Mouse (Mus musculus): ENCODE measurements around the gene Il20rb. TPM values are rescaled to one million over a fixed set of nuclear protein-coding genes. Genes with fewer than 3 reads are reported as not detected.

Gene Il20rb
- total and polyA plus RNA-seq, 3 experiments = 0.50 to 1.9 TPM; not detected in 1

DNA sequence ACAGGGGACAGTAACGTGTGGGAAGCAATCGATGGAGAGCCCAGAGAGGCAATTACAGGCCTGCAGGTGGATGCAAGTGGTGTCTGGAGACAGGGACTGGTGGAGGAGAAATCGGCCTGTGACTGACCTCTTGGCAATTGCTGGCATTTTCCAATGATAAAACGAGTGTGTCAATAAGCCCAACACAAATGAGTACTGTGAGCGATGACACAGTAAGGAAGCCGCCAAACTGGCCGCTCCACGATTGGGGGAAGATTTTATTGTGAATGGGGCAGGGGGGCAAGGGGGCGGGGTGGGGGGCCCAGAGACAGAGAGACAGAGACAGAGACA is 32.0 kb downstream of the Il20rb start:
- H3K36me3 ChIP-seq (ENCODE audit: control insufficient read depth in 1 of 2, insufficient read depth in 2 of 2, low read length in 2 of 2) = no peaks in the 10 kb centered on the region
- no peaks in the 10 kb centered on the region for H3K9me3 ChIP-seq (replicated peaks; ENCODE audit: insufficient read depth, low read length)
- TF ChIP-seq POLR2AphosphoS2 (IDR thresholded peaks at IDR 0.05; ENCODE audit: low read length) (no peak), MXI1 (IDR thresholded peaks at IDR 0.05; ENCODE audit: low read depth, low read length) (peak; percentile 1; the same call in 1 of the 2 replicates)
- no peak overlapping the region for H3K27ac ChIP-seq (ENCODE audit: control insufficient read depth, low read depth, low read length)
- peak overlapping the region; percentile 67 to 88 for H3K4me3 ChIP-seq (ENCODE audit: control insufficient read depth in 1 of 2, insufficient read depth in 1 of 2, low read depth in 2 of 2, low read length in 2 of 2)
- peaks cover 0 to 5% of the 10 kb centered on the region in 2 experiments; a peak in 1 of 4 replicates for H3K4me1 ChIP-seq (ENCODE audit: control insufficient read depth in 1 of 2, insufficient read depth in 2 of 2, low read length in 2 of 2)
- H3K79me2 ChIP-seq (ENCODE audit: control insufficient read depth, insufficient read depth, low read length, poor library complexity) = no peaks in the 10 kb centered on the region
- no peaks in the 10 kb centered on the region for H3K27me3 ChIP-seq (ENCODE audit: control insufficient read depth in 1 of 2, insufficient read depth in 2 of 2, low read length in 2 of 2)
- peak overlapping the region; percentile 80 for H3K9ac ChIP-seq (ENCODE audit: control insufficient read depth, low read depth, low read length, poor library complexity, severe bottlenecking)
- no peak for DNase-seq (ENCODE audit: low read depth, low spot score)

DNA sequence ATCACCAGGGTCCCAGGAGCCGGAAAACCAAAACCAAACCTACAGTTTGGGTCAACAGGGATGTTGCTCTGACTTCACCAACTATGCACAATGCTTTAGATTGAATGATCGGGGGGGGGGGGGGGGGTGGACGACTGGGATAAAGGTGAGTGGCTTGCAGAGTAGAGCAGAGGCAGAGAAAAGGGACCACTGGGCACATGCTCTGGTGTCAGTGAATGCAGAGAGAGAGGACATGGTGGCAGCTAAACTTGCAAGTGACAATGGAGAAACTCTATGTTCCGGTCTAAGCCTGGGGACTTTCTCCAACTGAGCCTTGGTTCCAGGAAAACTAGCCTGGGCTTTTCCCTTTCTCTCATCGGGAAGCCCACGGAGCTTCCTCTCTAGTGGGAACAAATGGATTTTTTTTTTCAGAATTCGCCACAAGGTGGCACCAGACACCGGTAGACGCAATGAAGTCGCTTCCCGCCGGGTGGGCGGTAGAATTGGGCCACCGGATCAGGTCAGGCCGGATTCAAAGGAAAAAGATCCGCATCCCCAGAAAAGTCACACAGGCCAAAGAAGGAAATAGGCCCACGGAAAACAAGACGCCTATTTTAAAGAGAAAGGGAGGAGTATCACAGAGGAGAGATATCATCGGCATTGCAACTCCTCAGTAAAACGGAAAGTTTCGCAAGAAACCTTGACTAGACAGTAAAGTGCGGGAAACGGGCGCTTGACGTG is 32.5 kb downstream of the Il20rb start:
- Histone ChIP-seq H3K27me3 (ENCODE audit: control insufficient read depth in 1 of 2, insufficient read depth in 2 of 2, low read length in 2 of 2) (no peaks in the 10 kb centered on the region), H3K4me3 (ENCODE audit: control insufficient read depth in 1 of 2, insufficient read depth in 1 of 2, low read depth in 2 of 2, low read length in 2 of 2) (peak overlapping the region; percentile 67 to 88), H3K36me3 (ENCODE audit: control insufficient read depth in 1 of 2, insufficient read depth in 2 of 2, low read length in 2 of 2) (no peaks in the 10 kb centered on the region), H3K9ac (ENCODE audit: control insufficient read depth, low read depth, low read length, poor library complexity, severe bottlenecking) (peak overlapping the region; percentile 80), H3K4me1 (ENCODE audit: control insufficient read depth in 1 of 2, insufficient read depth in 2 of 2, low read length in 2 of 2) (peaks cover 0 to 5% of the 10 kb centered on the region in 2 experiments; a peak in 1 of 4 replicates), H3K79me2 (ENCODE audit: control insufficient read depth, insufficient read depth, low read length, poor library complexity) (no peaks in the 10 kb centered on the region), H3K27ac (ENCODE audit: control insufficient read depth, low read depth, low read length) (no peak overlapping the region), H3K9me3 (replicated peaks; ENCODE audit: insufficient read depth, low read length) (no peaks in the 10 kb centered on the region)
- peak; percentile 87 for DNase-seq (ENCODE audit: low read depth, low spot score)
- TF ChIP-seq ZC3H11A (IDR thresholded peaks at IDR 0.05; ENCODE audit: low read depth, low read length) (peak; percentile 76), SMC3 (IDR thresholded peaks at IDR 0.05; ENCODE audit: low read depth, low read length) (peak; percentile 80), MXI1 (IDR thresholded peaks at IDR 0.05; ENCODE audit: low read depth, low read length) (peak; percentile 76; the same call in 1 of the 2 replicates), RAD21 (IDR thresholded peaks at IDR 0.05; ENCODE audit: low read depth, low read length) (peak; percentile 94), UBTF (IDR thresholded peaks at IDR 0.05; ENCODE audit: borderline replicate concordance, insufficient read depth, low read depth, low read length) (no peak), ELF1 (IDR thresholded peaks at IDR 0.05; ENCODE audit: low read depth, low read length) (no peak), MYC (IDR thresholded peaks at IDR 0.05; ENCODE audit: low read depth, low read length) (peak; percentile 17; the same call in 1 of the 2 replicates), CHD1 (IDR thresholded peaks at IDR 0.05; ENCODE audit: low read depth, low read length) (no peak), KAT2A (conservative IDR thresholded peaks at IDR 0.05; ENCODE audit: low read depth, low read length) (no peak), CTCF (IDR thresholded peaks at IDR 0.05 in 2 of 3, conservative IDR thresholded peaks at IDR 0.05 in 1 of 3; ENCODE audit: control insufficient read depth in 1 of 3, insufficient read depth in 1 of 3, low read depth in 2 of 3, low read length in 3 of 3, poor library complexity in 1 of 3, severe bottlenecking in 1 of 3) (peak; percentile 58 to 84 (median 79)), GATA1 (IDR thresholded peaks at IDR 0.05; ENCODE audit: low read depth, low read length) (0 out of 2 replicates have a peak, but pooled peaks have one; percentile 14), NRF1 (IDR thresholded peaks at IDR 0.05; ENCODE audit: insufficient read depth, low read depth, low read length, poor library complexity, severe bottlenecking) (no peak)

DNA sequence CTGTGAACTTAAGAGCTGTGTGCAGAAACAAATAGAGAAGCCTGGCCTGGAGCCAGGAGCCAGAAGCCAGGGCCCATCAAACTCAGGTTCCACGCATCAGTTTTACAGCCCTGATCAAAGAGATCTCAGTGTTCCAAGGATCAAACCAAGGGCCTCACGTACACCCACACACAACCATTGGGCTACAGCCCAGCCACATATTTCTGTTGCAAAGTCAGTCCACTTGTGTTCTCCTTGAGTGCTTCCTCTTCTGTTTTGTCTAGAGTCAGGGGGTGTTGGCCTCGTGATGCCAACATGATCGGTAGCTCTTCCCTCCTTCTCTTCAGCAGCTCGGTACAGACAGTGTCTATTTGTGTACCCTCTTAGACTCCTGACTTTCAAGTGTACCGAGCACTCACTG is 34.2 kb downstream of the Il20rb start:
- no peaks in the 10 kb centered on the region for H3K36me3 ChIP-seq (ENCODE audit: control insufficient read depth in 1 of 2, insufficient read depth in 2 of 2, low read length in 2 of 2)
- H3K9ac ChIP-seq (ENCODE audit: control insufficient read depth, low read depth, low read length, poor library complexity, severe bottlenecking) = no peak overlapping the region
- no peaks in the 10 kb centered on the region for H3K79me2 ChIP-seq (ENCODE audit: control insufficient read depth, insufficient read depth, low read length, poor library complexity)
- DNase-seq (ENCODE audit: low read depth, low spot score) = peak; percentile 47
- H3K4me3 ChIP-seq (ENCODE audit: control insufficient read depth in 1 of 2, insufficient read depth in 1 of 2, low read depth in 2 of 2, low read length in 2 of 2) = peak overlapping the region in 1 of 2 experiments; percentile 21; a peak in 1 of 4 replicates
- no peak overlapping the region for H3K27ac ChIP-seq (ENCODE audit: control insufficient read depth, low read depth, low read length)
- H3K4me1 ChIP-seq (ENCODE audit: control insufficient read depth in 1 of 2, insufficient read depth in 2 of 2, low read length in 2 of 2) = peaks cover 0 to 5% of the 10 kb centered on the region in 2 experiments; a peak in 1 of 4 replicates
- H3K9me3 ChIP-seq (replicated peaks; ENCODE audit: insufficient read depth, low read length) = no peaks in the 10 kb centered on the region
- no peaks in the 10 kb centered on the region for H3K27me3 ChIP-seq (ENCODE audit: control insufficient read depth in 1 of 2, insufficient read depth in 2 of 2, low read length in 2 of 2)
- TF ChIP-seq SMC3 (IDR thresholded peaks at IDR 0.05; ENCODE audit: low read depth, low read length) (no peak), TCF12 (IDR thresholded peaks at IDR 0.05; ENCODE audit: low read depth, low read length) (no peak), NRF1 (IDR thresholded peaks at IDR 0.05; ENCODE audit: insufficient read depth, low read depth, low read length, poor library complexity, severe bottlenecking) (no peak), ETS1 (IDR thresholded peaks at IDR 0.05; ENCODE audit: low read depth, low read length) (no peak), NELFE (IDR thresholded peaks at IDR 0.05; ENCODE audit: low read depth, low read length) (no peak), EP300 (IDR thresholded peaks at IDR 0.05; ENCODE audit: low read depth in 1 of 2, low read length in 2 of 2) (no peak), RCOR1 (IDR thresholded peaks at IDR 0.05; ENCODE audit: low read depth, low read length) (no peak), TBP (IDR thresholded peaks at IDR 0.05; ENCODE audit: low read depth, low read length) (no peak), ZMIZ1 (IDR thresholded peaks at IDR 0.05; ENCODE audit: low read depth, low read length) (no peak), MAX (IDR thresholded peaks at IDR 0.05; ENCODE audit: low read length) (no peak), MEF2A (IDR thresholded peaks at IDR 0.05; ENCODE audit: extremely low read depth, insufficient replicate concordance, low read depth, low read length, poor library complexity, severe bottlenecking) (no peak), UBTF (IDR thresholded peaks at IDR 0.05; ENCODE audit: borderline replicate concordance, insufficient read depth, low read depth, low read length) (no peak), USF2 (IDR thresholded peaks at IDR 0.05; ENCODE audit: borderline replicate concordance in 1 of 2, insufficient read depth in 1 of 2, low read depth in 1 of 2, low read length in 2 of 2) (no peak), CHD1 (IDR thresholded peaks at IDR 0.05; ENCODE audit: low read depth, low read length) (no peak), RAD21 (IDR thresholded peaks at IDR 0.05; ENCODE audit: low read depth, low read length) (no peak)

All from MEL (cell line).